Mouse (Mus musculus) frontal cortex, adult 2 months (tissue): Measurements from ENCODE around the gene Lars2. TPM values are rescaled to one million over a fixed set of nuclear protein-coding genes. Genes with fewer than 3 reads are reported as not detected.
"Not testable (repeated sequence)": the region's sequence is repeated elsewhere in the genome, so short reads cannot be mapped to it uniquely, and the experiment has no call there.

Experiments
- DNase-seq, 2 experiments: peaks; one replicate each; pipeline ENCODE4 v3.0.0; 2022; ENCODE audit warnings: low spot score in 1 of 2; ENCODE audit errors: extremely low spot score in 1 of 2
- polyA plus RNA-seq: library from polyadenylated mRNA; depleted of rRNA; stranded (reverse); fragments of >200 nt; gene quantifications from 2 replicates; pipeline ENCODE4 v1.2.3, GENCODE M21; 2012; rRNA removed

Lars2 gene
- polyA plus RNA-seq: 1,564 and 1,759 TPM in 2 replicates

DNA sequence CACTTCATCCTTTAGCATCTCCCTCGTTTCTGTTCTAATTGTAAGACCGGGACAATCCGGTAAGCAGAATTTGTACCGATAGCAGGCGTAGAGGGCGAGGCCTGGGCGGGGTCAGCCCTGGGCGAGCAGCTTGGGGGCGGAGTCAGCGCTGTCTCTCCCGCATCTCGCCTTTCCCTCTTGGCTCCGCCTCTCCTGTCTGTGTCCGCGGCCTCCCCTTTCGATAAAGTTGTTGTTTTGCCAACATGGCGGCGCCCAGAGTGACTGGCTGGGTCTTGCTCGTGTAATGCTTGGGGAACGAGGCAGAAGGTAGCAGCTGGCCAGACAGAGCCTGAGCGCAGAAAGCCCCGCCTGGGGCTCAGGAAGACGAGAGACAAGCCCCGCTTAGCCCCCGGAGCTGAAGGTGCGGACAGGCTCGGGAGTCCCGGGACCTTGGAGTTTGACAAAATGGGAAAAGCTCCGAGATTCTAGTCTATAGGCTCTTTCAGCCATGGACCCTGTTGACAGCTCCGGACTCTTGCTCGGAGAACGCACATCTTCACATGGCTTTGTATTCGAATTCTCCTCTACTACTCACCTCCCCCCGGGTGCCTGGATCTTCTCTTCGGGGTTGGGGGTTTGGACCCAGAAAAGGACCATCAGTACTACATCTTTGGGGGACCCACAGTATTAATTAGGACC, at the start of gene Lars2:
TSS of gene Lars2 (plus strand) at position 220 of the 678 bp plus-strand sequence.
- peak; percentile 89 to 93 for DNase-seq

DNA sequence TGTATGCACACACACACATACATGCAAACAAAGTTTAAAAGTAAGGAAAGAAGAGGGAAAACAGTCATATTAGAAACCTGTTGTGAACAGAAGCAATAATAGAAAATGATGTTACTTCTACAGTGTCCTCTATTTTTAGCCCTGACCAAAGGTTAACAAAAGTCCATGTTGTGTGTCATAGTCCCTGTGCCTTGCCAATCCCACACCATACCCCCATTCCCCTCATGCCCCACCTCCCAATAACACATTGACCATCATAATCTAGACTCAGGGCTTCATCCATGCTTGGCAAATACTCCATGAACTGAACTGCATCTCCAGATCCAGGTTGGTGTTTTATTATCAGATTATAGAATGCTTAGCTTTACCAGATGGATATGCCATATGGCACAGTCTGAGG, 40.6 kb upstream of the Lars2 start:
- DNase-seq: no peak

- DNase-seq: no peak
Observed at GRCm38 (mm10) chr9:123328336-123328735, 38.4 kb upstream of the Lars2 start.

GRCm38 (mm10) chr9:123329831-123330230, 36.9 kb upstream of the Lars2 start:
- no peak for DNase-seq

DNA sequence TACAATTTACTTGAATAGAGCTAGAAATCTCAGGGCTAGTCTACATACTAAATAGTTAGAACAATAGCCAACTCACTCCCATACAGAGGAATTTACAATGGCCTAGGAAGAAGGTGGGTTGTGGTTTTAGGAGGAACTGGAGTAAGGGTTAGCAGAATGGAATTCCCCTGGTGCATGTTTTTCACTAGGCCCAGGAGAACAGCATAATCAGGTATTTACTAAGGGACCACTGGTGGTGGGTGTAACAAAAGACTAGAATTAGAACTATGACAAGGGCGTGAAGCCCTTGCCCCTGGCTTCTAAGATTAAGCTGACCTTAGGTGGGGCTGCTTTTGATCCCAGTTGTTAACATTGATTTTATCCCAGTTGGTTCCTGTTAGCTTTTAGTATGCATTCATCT, 36.5 kb upstream of the Lars2 start:
- not testable (repeated sequence) for DNase-seq

GRCm38 (mm10) chr9:123333479-123333878, 33.2 kb upstream of the Lars2 start:
- DNase-seq: no peak

DNA sequence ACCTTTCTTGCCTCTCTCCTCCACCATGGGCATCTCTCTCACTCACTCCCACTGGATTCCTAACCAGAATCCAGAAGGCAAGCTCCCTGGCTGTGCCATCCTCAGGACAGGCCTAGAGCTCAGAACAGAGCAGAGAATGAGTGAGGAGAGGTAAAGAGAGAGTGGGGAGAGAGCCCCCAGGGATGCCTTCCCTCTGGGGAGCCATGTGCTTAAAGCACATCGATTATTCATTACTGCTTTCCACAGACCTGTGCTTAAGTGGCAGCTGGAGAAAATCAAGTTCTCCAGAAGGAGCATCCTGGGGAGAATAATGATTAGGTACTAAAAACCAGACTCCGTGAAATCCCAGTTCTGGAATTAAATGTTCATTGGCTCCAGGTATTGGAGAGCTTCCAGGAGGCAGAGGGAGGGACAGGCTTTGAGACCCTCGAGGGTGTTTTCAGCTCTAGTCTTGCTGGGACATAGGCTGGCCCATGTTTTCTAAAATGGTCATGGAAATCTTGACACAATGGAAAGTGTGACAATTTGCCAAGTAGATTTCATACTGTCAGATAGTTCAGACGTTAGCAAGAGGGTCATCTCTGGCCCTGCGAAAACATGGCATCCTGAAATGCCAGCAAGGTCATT, 31.6 kb upstream of the Lars2 start:
- DNase-seq: no peak

DNA sequence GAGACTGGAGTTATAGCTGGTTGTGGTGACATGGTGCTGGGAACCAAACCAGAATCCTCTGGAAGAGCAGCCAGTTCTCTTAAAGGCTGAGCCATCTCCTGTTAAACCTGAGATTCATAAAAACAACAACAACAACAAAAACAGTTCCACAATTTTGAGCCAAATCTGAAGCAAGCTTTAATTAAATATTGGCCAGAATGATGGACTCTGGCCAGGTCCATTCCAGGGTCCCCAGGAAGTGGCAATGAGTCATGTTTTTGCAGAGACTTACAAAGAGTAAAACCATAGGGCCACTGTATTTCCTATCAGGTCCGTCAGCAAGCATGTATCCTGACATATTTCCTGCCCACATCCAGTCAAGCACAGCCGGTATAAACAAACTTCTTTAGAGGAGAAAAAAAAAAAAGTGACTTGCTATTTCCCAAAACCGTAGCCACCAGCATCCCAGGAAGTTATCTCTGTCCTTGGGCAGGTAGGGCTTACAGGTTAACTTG, 27.0 kb upstream of the Lars2 start:
- DNase-seq: no peak

DNA sequence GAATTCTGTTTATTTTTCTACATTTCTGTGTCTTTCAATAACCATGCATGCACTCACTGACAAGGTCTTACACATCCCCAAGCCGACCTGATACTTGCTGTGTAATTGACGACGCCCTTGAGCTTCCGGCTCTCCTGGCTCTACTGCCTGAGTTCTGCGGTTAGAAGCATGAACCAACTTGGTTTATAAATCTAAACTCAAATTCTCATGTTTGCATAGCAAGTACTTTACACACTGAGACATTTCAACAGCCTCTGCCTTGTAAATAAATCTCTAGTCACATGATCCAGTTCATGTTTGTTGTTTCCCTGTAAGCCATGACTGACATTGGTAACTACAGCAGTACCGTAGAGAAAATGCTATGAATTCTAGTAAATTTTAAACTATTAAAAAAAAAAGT, 25.5 kb upstream of the Lars2 start:
- no peak for DNase-seq

GRCm38 (mm10) chr9:123343069-123343468, 23.7 kb upstream of the Lars2 start:
- no peak for DNase-seq

DNA sequence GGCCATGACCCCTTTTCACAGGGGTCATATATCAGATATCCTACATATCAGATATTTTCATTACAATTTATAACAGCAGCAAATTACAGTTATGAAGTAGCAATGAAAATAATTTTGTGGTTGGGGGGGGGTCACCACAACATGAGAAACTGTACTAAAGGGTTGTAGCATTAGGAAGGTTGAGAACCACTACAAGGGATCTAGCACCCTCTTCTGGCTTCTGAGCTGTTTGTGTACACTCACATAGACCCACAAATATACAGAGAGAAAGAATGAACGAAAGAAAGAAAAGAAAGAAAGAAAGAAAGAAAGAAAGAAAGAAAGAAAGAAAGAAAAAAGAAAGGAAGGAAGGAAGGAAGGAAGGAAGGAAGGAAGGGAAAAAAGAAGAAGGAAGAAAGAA, 17.4 kb upstream of the Lars2 start:
- DNase-seq: not testable (repeated sequence)

GRCm38 (mm10) chr9:123359981-123360380, 6.7 kb upstream of the Lars2 start:
- no peak for DNase-seq

DNA sequence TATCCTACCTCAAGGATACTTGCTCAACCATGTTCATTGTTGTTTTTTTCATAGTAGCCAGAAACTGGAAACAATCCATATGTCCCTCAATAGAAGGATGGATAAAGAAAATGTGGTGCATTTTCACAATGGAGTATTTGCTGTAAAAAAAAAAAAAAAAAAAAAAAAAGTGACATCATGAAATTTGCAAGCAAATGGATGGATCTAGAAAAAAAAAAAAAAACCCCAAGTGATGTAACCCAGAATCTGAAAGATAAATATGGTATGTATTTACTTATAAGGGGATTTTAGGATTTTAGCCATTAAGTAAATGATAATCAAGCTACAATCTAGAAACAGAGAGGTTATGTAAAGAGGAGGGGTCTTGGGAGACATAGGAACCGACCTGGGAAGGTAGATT, 1.4 kb upstream of the Lars2 start:
- DNase-seq: no peak

- DNase-seq: no peak
Observed at GRCm38 (mm10) chr9:123365942-123366707, 602 bp upstream of the Lars2 start.

DNA sequence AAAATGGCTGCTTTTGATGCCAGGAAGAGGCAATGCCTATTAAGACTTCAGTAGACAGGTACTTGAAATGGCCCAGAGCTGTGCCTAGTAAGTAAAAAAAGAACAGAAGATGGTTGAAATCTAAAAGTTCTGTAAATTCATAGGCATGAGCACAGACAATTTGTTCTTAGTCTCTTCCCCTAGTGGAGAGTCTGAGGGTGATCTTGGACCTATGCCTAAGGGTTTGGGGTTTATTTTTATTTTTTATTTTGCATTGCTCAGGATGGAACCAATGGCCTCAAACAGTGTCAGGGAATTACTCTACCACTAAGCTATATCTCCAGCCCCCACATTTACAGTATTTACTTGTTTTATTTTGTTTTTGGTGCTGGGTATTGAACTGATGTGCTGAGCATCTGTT, 909 bp downstream of the Lars2 start:
- DNase-seq: no peak

DNA sequence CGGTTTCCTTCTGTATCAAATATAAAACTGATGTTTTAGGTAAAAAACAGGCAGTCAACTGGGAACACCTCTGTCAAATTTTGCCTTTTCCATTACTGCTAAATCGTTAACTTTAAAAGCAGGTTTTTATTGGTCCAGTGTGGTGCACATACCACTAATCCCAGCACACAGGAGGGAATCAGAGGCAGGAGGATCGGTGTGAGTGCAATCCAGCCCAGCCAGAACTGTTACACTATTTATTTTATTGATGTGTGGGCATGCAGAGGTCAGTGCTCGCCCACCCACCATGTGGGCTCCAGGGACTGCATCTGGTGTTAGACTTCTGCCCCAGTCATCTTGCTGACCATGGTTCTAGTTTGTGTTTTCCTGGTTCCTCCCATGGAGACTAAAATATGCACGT, 15.7 kb downstream of the Lars2 start:
- DNase-seq: no peak

GRCm38 (mm10) chr9:123384696-123385095, 18.0 kb downstream of the Lars2 start:
- DNase-seq: peak; percentile 52 to 69

DNA sequence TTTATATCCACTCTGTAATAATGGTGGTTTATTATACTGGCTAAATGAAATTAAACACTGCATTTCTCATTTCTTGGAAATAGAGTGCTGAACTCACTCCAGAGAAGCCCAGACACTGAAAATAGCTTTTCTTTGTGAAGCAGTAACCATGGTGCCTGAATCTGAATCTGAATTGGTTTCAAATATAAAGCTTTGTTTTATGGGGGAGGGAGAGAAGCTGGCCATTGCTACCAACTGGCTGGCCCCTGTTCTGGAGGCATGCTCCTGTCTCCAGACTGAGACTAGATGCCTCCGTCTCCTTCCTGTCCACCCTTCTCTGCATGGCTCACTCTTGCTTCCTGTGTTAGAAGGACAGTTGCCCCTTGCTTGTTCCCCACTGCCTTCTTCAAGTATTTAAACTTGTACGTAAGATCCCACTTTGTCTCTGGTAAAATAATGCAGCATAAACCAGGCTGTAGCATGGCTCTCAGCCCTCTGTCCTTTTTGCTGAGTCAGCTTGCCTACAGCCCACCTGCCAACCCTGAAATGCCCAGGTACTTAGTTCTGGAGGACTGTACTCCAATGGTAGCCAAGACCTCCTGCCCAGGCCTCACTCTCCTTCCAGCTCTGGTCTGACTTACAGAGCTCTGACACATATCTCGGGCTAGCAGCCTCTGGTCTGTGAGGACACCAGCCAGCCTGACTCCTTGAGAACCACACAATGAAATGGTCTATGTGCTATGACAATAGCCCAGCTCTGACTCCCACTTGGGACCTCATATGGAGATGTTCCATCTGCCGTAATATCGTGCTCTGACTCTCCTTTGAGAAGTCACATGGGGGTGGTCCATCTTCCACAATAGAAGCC, 18.8 kb downstream of the Lars2 start:
- DNase-seq: peak in 1 of 2 experiments; percentile 46

DNA sequence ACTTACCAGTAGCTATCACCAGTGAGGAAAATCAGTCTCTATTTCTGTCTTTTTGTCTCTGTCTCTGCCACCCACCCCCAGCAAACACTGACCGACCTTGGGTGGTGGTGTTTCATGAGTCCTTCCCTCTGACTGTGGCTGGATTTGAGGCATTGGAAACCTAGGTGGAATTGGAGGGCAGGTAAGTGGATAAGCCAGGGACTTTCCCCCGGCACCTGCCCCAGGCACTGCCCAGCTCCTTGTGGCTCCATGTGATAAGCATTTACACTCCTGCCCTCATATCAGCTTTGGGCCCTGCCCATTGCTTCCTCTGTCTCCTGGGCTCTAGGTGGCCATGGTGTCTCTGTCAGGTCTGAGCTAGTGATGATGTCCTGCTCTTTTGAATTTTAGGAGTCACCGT, 19.6 kb downstream of the Lars2 start:
- no peak for DNase-seq
